Mouse (Mus musculus) cerebellum, adult 2 months (tissue): ENCODE measurements around the gene Lzic. TPM values are rescaled to one million over a fixed set of nuclear protein-coding genes. Genes with fewer than 3 reads are reported as not detected.
"Not testable (repeated sequence)": the region's sequence is repeated elsewhere in the genome, so short reads cannot be mapped to it uniquely, and the experiment has no call there.

Experiments
- DNase-seq, 2 experiments: peaks; one replicate each; pipeline ENCODE4 v3.0.0; 2021
- H3K27ac ChIP-seq: fragments of 200-500 bp; 2 replicates; pipeline ENCODE4 v1.5.1; 2012; ENCODE audit warnings: low read length, control low read depth, inconsistent platforms; ENCODE audit not compliant: insufficient read depth
- H3K27me3 ChIP-seq: fragments of 200-500 bp; 2 replicates; pipeline ENCODE4 v1.6.1; 2012; ENCODE audit warnings: inconsistent platforms, mild to moderate bottlenecking, low read length, moderate library complexity; ENCODE audit not compliant: control insufficient read depth, insufficient read depth
- H3K4me1 ChIP-seq: fragments of 200-500 bp; 2 replicates; pipeline ENCODE4 v1.6.1; 2011; ENCODE audit warnings: low read length; ENCODE audit not compliant: control insufficient read depth, insufficient read depth
- H3K4me3 ChIP-seq: fragments of 200-500 bp; replicated peaks from 2 replicates; pipeline ENCODE3; 2011; ENCODE audit warnings: mild to moderate bottlenecking, low read depth, low read length, control low read depth; ENCODE audit not compliant: insufficient read depth
- CTCF ChIP-seq: fragments of 200-500 bp; IDR thresholded peaks from 2 replicates; pipeline ENCODE4 v1.5.1; 2011; ENCODE audit warnings: low read depth, mild to moderate bottlenecking, control low read depth, low read length, moderate library complexity, borderline replicate concordance; ENCODE audit not compliant: insufficient read depth
- POLR2A ChIP-seq: fragments of 200-500 bp; IDR thresholded peaks from 2 replicates; pipeline ENCODE4 v1.6.1; 2011; ENCODE audit warnings: low read length, control low read depth, borderline replicate concordance; ENCODE audit not compliant: insufficient read depth
- WGBS: fragments of 180-500 bp; shearing (Covaris S2); methylation state at CpG from one replicate; pipeline ENCODE4 v1.1.7; 2018; 5-methylcytosine and 5-hydroxymethylcytosine counted together
- polyA plus RNA-seq: library from polyadenylated mRNA; depleted of rRNA; stranded (reverse); fragments of >200 nt; gene quantifications from 2 replicates; pipeline ENCODE4 v1.2.3, GENCODE M21; 2012

Lzic gene
- polyA plus RNA-seq, 1 experiment, result 15.3 TPM

- Histone ChIP-seq H3K4me3 (no peak overlapping the region), H3K4me1 (peaks cover 11% of the 10 kb centered on the region), H3K27me3 (no peaks in the 10 kb centered on the region), H3K27ac (no peak overlapping the region)
- WGBS, result 89% methylated on average over 3 of the region's 3 CpGs
- DNase-seq, result no peak
- TF ChIP-seq CTCF (no peak), POLR2A (no peak)
Observed at GRCm38 (mm10) chr4:149450636-149451035, 34.4 kb upstream of the Lzic start.

DNA sequence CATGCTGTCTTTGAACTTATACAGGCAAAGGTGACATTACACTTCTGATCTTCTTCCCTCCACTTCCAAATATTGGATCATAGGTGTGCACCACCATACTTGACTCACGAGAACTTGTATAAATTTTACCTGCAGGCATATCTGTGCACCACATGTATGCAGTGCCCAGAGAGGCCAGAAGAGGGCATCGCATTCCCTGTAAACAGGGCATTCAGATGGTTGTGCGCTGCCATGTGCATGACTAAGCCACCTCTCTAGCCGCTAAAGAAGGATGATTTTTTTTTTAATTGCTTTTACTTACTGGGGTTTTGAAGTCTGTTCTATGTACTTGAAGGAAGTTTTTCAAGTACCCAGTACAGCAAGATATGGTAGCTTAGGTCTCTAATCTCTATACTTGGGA, 31.4 kb upstream of the Lzic start:
- no peak for TF ChIP-seq POLR2A
- peak; percentile 41; the same call in 1 of the 2 replicates for TF ChIP-seq CTCF
- Histone ChIP-seq H3K27me3 (no peaks in the 10 kb centered on the region), H3K27ac (no peak overlapping the region), H3K4me3 (no peak overlapping the region), H3K4me1 (peaks cover 9% of the 10 kb centered on the region; the same call in 1 of the 2 replicates)
- 90% methylated on average over 4 of the region's 4 CpGs for WGBS
- DNase-seq, result peak; percentile 27 to 34

DNA sequence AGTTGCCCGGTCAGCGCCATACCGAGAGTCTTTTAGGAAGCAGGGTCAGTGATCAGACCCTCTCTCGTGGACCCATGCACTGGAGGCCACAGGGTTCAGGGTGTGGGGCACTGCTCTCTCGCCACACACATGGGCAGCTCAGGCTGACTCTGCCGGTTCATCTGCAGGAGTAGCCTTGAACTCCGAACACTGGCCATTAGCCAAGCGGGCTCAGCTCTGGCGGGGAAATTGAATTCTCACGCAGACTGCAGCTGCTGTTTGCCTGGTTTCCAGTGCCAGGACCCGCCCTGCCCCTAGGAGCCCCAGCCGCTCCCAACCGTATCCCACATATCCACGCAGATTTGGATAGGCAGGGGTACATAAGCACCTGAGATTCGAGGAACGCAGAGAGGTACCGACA, 30.8 kb upstream of the Lzic start:
- Histone ChIP-seq H3K4me3 (no peak overlapping the region), H3K27me3 (no peaks in the 10 kb centered on the region), H3K27ac (no peak overlapping the region), H3K4me1 (peaks cover 9% of the 10 kb centered on the region; the same call in 1 of the 2 replicates)
- 52% methylated on average over 17 of the region's 17 CpGs for WGBS
- DNase-seq, result peak in 1 of 2 experiments; percentile 23
- TF ChIP-seq CTCF (no peak), POLR2A (no peak)

DNA sequence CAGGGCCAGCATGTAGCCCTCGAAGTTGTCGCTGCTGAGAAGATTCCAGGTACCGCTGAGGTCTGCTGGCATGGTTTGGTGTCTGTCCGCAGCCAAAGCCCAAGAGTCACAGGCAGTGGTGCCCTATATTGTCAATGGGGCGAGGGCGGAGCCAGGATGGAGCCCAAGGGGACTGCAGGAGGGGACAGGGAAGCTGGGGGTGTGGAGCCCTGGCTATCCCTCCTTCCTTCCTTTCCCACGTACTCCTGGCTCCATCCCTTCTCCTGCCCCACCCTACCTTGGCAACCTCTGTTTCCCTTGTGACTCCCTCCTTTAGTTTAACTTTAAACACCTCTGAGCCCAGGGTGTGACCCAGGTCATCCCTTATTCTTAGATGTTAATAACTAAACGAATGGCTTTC, 30.1 kb upstream of the Lzic start, which contains the start of gene Rbp7:
TSS of gene Rbp7 (minus strand) at position 100 of the 400 bp plus-strand sequence.
- Histone ChIP-seq H3K4me1 (peaks cover 9% of the 10 kb centered on the region; the same call in 1 of the 2 replicates), H3K4me3 (no peak within 1 kb of the TSS), H3K27me3 (no peaks in the 10 kb centered on the region), H3K27ac (no peak within 1 kb of the TSS)
- WGBS, result 46% methylated on average over 8 of the region's 8 CpGs
- no peak for TF ChIP-seq CTCF
- TF ChIP-seq POLR2A, result no peak
- DNase-seq, result peak in 1 of 2 experiments; percentile 25

- 89% methylated on average over 27 of the region's 27 CpGs for WGBS
Observed at GRCm38 (mm10) chr4:149457163-149457562, 27.9 kb upstream of the Lzic start.

DNA sequence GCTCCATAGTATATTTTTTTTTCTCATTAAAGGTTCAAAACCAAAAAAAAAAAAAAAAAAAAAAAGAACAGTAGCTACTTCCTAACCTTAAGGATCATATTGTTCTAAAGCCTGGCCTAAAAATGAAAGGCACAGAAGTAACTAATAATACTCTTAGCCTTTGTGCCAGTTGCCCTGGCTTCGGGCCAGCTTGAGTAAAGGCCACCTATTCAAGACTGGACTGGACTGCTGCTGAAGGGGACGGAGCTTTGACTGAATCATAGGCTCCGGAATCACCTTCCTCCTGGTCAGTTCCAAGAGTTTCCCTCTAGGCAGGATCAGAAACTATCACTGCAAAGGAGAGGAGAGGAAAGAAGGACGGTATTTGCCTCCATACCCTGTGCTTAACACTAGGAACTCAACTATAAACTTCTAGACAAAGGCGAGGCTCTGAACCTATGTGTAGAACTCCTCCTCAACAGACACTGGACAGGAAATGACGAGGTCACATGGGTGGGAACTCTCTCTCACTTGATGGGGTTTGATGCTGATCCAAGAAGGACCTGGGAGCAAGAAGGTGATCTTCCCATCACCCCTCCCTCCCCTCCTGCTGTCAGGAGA, 27.1 kb upstream of the Lzic start:
- no peak overlapping the region for H3K27ac ChIP-seq
- no peaks in the 10 kb centered on the region for H3K27me3 ChIP-seq
- 52% methylated on average over 6 of the region's 6 CpGs for WGBS
- DNase-seq, result peak in 1 of 2 experiments; percentile 39
- H3K4me3 ChIP-seq, result no peak overlapping the region
- peaks cover 31% of the 10 kb centered on the region for H3K4me1 ChIP-seq
- TF ChIP-seq POLR2A, result no peak
- TF ChIP-seq CTCF, result no peak

More at GRCm38 (mm10) chr4:149457163-149457562, 27.9 kb upstream of the Lzic start:
- H3K27me3 ChIP-seq, H3K4me3 ChIP-seq, DNase-seq, H3K27ac ChIP-seq: not testable (repeated sequence)
- peaks cover 25% of the 10 kb centered on the region for H3K4me1 ChIP-seq

DNA sequence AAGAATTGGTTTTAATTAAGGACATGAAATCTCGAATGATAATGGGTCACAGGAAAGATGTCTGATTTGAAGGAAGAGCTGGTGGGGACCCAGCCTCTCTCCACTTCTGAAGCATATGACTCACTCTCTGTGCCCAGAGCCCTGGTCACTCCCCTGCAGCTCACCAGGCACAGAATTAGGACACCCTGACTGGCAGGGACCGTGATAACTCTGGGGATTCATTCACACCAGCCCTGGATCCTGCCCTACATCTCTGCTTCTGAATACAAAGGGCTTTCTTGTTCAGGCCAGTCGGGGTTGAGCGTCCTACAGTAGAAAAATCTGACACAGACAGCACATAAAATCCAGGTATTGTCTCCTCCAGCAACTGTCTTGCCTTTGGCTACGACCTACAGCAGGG, 26.5 kb upstream of the Lzic start:
- Histone ChIP-seq H3K4me3 (no peak overlapping the region), H3K4me1 (peaks cover 34% of the 10 kb centered on the region), H3K27ac (no peak overlapping the region), H3K27me3 (no peaks in the 10 kb centered on the region)
- 51% methylated on average over 5 of the region's 5 CpGs for WGBS
- TF ChIP-seq POLR2A, result no peak
- no peak for TF ChIP-seq CTCF
- peak in 1 of 2 experiments; percentile 22 for DNase-seq

DNA sequence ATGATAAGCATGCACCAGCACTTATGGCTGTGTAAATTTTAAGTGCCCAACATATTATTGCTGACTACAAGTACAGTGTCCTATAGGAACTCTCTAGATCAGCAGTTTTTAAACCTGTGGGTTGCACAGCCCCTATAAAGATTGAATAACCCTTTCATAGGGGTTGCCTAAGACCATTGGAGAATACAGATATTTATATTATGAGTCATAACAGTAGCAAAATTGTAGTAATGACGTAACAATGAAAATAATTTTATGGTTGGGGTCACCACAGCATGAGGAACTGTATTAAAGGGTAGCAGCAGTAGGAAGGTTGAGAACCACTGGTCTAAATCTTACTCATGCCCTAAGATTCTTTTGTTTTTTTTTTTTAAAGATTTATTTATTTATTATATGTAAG, 25.6 kb upstream of the Lzic start:
- Histone ChIP-seq H3K27me3 (no peaks in the 10 kb centered on the region), H3K4me3 (no peak overlapping the region), H3K27ac (no peak overlapping the region), H3K4me1 (peaks cover 30% of the 10 kb centered on the region)
- TF ChIP-seq CTCF (no peak), POLR2A (no peak)
- DNase-seq, result no peak
- 87% methylated on average over 1 of the region's 1 CpGs for WGBS
